Mouse (Mus musculus) embryonic facial prominence, embryonic 14.5 days (tissue): ENCODE results near the gene Zfp831. TPM values are rescaled to one million over a fixed set of nuclear protein-coding genes. Genes with fewer than 3 reads are reported as not detected.

Source experiments
- ATAC-seq: fragments of 200-750 bp; cut with Nextera tagmentation; 2 replicates; pipeline ENCODE4 v1.8.0; 2017; ENCODE audit warnings: low read depth, moderate number of reproducible peaks, moderate TSS enrichment
- DNase-seq: peaks from one replicate; pipeline ENCODE4 v3.0.0-alpha.2; 2015; ENCODE audit warnings: low spot score
- H3K27ac ChIP-seq: fragments of 300-500 bp; sonication (generic); replicated peaks from 2 replicates; pipeline ENCODE4 v1.5.1; 2014; ENCODE audit warnings: low read depth, mild to moderate bottlenecking, low read length, moderate library complexity
- H3K27me3 ChIP-seq: fragments of 300-500 bp; sonication (generic); replicated peaks from 2 replicates; pipeline ENCODE4 v1.6.1; 2014; ENCODE audit warnings: low read length; ENCODE audit not compliant: control insufficient read depth, insufficient read depth
- H3K36me3 ChIP-seq: fragments of 300-500 bp; sonication (generic); 2 replicates; pipeline ENCODE4 v1.6.1; 2014; ENCODE audit warnings: low read length, mixed read lengths; ENCODE audit not compliant: control insufficient read depth, insufficient read depth
- H3K4me1 ChIP-seq: fragments of 300-500 bp; sonication (generic); 2 replicates; pipeline ENCODE4 v1.6.1; 2014; ENCODE audit warnings: antibody characterized with exemption, low read length; ENCODE audit not compliant: control insufficient read depth, insufficient read depth
- H3K4me2 ChIP-seq: fragments of 300-500 bp; sonication (generic); 2 replicates; pipeline ENCODE4 v1.6.1; 2014; ENCODE audit warnings: low read depth, mild to moderate bottlenecking, low read length, moderate library complexity, mixed read lengths
- H3K4me3 ChIP-seq: fragments of 300-500 bp; sonication (generic); 2 replicates; pipeline ENCODE4 v1.5.1; 2014; ENCODE audit warnings: low read depth, mild to moderate bottlenecking, low read length
- H3K9ac ChIP-seq: fragments of 300-500 bp; sonication (generic); 2 replicates; pipeline ENCODE4 v1.6.1; 2014; ENCODE audit warnings: low read depth, mild to moderate bottlenecking, low read length, moderate library complexity, mixed read lengths
- H3K9me3 ChIP-seq: fragments of 300-500 bp; sonication (generic); 2 replicates; pipeline ENCODE4 v1.6.1; 2016; ENCODE audit warnings: low read length; ENCODE audit not compliant: control insufficient read depth
- WGBS: fragments of 180-500 bp; shearing (Covaris S2); extraction: QIAGEN DNeasy Blood & Tissue Kit; methylation state at CpG from one replicate; pipeline ENCODE4 v1.1.7; 2014; 5-methylcytosine and 5-hydroxymethylcytosine counted together
- polyA plus RNA-seq: library from polyadenylated mRNA; unstranded; fragments of >200 nt; fragmentation: Nextera tagmentation; extraction: Ambion mirVana; gene quantifications from 2 replicates; pipeline ENCODE4 v1.2.1, GENCODE M21; 2014

Gene Zfp831
- polyA plus RNA-seq, 1 experiment from 2014 or later = not detected

DNA sequence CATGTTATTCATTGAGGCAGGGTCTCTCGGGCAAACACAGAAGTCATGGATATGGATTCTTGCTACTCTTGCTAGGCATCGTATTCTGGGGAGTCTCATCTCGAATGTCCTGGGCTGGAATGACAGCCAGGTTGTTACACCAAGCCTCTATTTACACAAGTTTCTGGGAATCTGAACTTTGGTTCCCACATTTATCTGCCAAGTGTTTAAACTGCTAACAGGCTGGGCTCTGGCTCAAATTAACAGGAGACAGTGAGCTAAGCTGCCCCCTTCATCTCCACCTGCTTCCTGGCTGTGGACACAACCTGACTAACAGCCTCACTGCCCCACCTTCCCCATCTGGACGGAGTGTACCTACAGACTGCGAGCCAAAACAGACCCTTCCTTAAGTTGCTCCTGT lies 88.6 kb downstream of the Zfp831 start:
- Histone ChIP-seq H3K27ac (no peak overlapping the region), H3K27me3 (no peaks in the 10 kb centered on the region), H3K9ac (no peak overlapping the region), H3K9me3 (no peaks in the 10 kb centered on the region), H3K36me3 (no peaks in the 10 kb centered on the region), H3K4me3 (no peak overlapping the region), H3K4me1 (no peaks in the 10 kb centered on the region), H3K4me2 (no peak overlapping the region)
- no peak for ATAC-seq
- 87% methylated on average over 5 of the region's 5 CpGs for WGBS
- no peak for DNase-seq

DNA sequence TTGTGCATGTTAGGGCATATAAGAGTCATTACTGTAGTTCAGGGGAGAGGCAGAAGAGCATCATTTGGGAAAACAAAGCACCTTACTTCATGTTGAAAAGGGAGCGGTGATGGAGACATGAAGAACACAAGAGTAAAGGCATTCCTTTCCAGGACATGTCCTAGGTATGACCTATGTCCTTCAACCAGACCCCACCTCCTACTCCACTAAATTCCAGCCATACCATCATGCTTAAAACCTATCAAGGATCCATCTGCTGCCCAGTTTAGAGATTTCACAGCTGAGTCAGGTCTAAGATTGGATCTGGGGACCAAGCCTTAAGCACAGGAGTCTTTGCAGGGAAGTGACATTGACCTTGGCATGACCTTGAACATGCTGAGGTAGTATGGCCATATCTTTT lies 91.9 kb downstream of the Zfp831 start:
- WGBS = 97% methylated on average over 1 of the region's 1 CpGs
- Histone ChIP-seq H3K4me1 (no peaks in the 10 kb centered on the region), H3K36me3 (no peaks in the 10 kb centered on the region), H3K27ac (no peak overlapping the region), H3K4me3 (no peak overlapping the region), H3K9me3 (no peaks in the 10 kb centered on the region), H3K9ac (no peak overlapping the region), H3K4me2 (no peak overlapping the region), H3K27me3 (no peaks in the 10 kb centered on the region)
- ATAC-seq (no peak), DNase-seq (no peak)

DNA sequence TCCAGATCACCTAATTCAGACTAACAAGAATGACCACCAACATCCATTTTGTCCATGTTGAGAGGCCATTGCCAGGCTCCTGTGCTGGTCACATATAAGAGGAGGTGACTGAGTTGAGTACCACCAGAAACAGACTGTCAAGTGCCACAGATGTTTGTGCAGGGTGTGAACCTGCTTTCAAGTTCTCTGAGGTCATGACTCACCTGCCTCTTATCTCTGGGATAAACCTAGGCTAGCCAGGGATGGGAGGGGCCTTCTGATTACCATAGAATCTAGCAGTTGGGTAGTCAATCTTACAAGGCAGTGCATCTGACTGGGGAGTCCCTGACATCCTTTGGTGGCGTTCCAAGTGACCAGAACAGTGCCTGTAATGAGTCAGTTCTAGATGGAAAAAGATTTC lies 103.8 kb downstream of the Zfp831 start:
- no peaks in the 10 kb centered on the region for H3K36me3 ChIP-seq
- no peak overlapping the region for H3K4me3 ChIP-seq
- H3K9me3 ChIP-seq = no peaks in the 10 kb centered on the region
- no peak overlapping the region for H3K27ac ChIP-seq
- H3K4me2 ChIP-seq = no peak overlapping the region
- DNase-seq (no peak), ATAC-seq (no peak)
- H3K9ac ChIP-seq = no peak overlapping the region
- 0 out of 2 replicates have a peak, but pooled peaks cover 3% of the 10 kb centered on the region for H3K4me1 ChIP-seq
- H3K27me3 ChIP-seq = no peaks in the 10 kb centered on the region; the same call in 1 of the 2 replicates
- 91% methylated on average over 1 of the region's 1 CpGs for WGBS

DNA sequence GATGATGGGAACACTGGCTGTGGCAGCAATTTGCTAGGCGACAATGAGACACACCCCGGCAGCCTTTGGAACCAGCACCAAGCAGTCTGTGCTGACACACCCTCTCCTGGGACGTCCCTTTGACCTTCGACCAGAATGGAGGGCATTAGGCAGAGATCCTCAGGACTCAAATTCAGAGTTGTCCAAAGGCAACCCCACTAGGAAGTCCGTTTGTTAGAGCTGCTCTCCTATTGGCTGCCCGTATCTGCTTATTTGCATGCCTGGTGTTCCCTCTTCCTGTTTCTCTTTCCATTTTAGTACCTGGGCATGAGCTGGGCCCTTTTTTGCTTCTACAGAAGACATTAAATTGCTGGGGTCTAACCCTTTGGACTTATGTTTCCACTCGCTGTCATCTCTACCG lies 105.0 kb downstream of the Zfp831 start:
- H3K9me3 ChIP-seq = no peaks in the 10 kb centered on the region
- H3K4me1 ChIP-seq = 0 out of 2 replicates have a peak, but pooled peaks cover 3% of the 10 kb centered on the region
- H3K27ac ChIP-seq = no peak overlapping the region
- no peak overlapping the region for H3K4me3 ChIP-seq
- H3K9ac ChIP-seq = no peak overlapping the region
- H3K27me3 ChIP-seq = no peaks in the 10 kb centered on the region; the same call in 1 of the 2 replicates
- DNase-seq (no peak), ATAC-seq (no peak)
- no peak overlapping the region for H3K4me2 ChIP-seq
- 73% methylated on average over 8 of the region's 8 CpGs for WGBS
- H3K36me3 ChIP-seq = no peaks in the 10 kb centered on the region

DNA sequence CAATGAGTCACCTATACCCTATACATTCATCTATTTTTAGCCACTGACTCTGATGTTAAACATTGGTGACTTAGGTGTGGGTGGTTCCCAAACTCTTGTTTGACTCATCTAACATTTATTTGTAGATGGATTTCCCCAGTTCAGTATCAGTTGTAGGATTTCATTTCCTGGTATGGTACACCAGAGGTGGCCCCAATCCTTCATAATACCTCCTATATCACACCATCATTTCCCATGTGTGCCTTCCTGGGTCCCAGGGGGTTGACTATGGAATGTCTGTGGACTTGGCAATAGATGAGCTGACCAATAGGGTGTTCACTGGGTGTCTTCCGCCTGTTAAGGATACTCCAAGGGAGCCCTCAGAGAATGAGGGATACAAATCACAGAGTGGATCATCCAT lies 109.9 kb downstream of the Zfp831 start:
- ATAC-seq = no peak
- no peak overlapping the region for H3K27ac ChIP-seq
- DNase-seq = no peak
- no peak overlapping the region for H3K4me3 ChIP-seq
- H3K4me1 ChIP-seq = peaks cover 9% of the 10 kb centered on the region; the same call in 1 of the 2 replicates
- no peak overlapping the region for H3K9ac ChIP-seq
- no peak overlapping the region for H3K4me2 ChIP-seq
- H3K9me3 ChIP-seq = no peaks in the 10 kb centered on the region
- no peaks in the 10 kb centered on the region for H3K36me3 ChIP-seq
- 88% methylated on average over 1 of the region's 1 CpGs for WGBS
- H3K27me3 ChIP-seq = no peaks in the 10 kb centered on the region

DNA sequence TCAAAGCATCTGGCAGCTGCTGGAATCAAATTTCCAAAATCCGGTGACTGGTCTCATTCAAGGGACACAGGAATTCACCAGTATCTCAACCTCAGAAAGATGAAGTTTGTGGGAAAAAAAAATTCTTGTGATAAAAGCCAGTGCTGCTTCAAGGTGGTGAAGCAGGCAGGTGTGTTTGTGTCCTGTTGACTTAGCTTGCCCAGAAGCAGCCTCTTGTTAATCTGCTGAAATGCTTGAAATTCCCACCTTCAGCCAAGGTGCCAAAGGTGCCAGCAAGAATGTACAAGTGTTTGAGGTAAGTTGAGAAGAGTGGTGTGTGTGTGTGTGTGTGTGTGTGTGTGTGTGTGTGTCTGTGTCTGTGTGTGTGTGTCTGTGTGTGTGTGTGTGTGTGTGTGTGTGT lies 110.9 kb downstream of the Zfp831 start:
- no peaks in the 10 kb centered on the region for H3K9me3 ChIP-seq
- H3K9ac ChIP-seq = no peak overlapping the region
- DNase-seq (peak; percentile 48), ATAC-seq (no peak)
- H3K27me3 ChIP-seq = no peaks in the 10 kb centered on the region
- H3K36me3 ChIP-seq = no peaks in the 10 kb centered on the region
- H3K4me3 ChIP-seq = no peak overlapping the region
- no peak overlapping the region for H3K27ac ChIP-seq
- peaks cover 9% of the 10 kb centered on the region; the same call in 1 of the 2 replicates for H3K4me1 ChIP-seq
- WGBS = 13% methylated on average over 1 of the region's 1 CpGs
- H3K4me2 ChIP-seq = no peak overlapping the region

DNA sequence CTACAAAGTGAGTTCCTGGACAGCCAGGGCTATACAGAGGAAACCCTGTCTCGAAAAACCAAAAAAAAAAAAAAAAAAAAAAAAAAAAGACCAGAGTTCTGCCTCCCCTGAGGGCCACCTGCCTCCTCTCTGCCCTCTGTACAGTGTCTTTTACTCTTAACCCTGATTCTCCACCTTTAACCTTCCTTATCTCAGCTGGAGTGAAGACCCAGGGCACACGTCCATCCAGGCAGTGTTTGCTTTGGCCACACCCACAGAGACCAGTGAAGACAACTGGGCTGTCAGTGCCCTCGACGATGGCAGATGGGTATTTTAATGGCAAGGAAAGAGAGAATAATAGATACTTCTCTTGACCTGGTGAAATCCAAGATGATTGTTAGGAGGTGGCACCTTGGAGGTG lies 115.9 kb downstream of the Zfp831 start:
- H3K9me3 ChIP-seq = no peaks in the 10 kb centered on the region
- 83% methylated on average over 4 of the region's 4 CpGs for WGBS
- no peak overlapping the region for H3K27ac ChIP-seq
- ATAC-seq (no peak), DNase-seq (no peak)
- H3K27me3 ChIP-seq = no peaks in the 10 kb centered on the region
- no peaks in the 10 kb centered on the region for H3K36me3 ChIP-seq
- H3K4me2 ChIP-seq = no peak overlapping the region
- H3K4me3 ChIP-seq = no peak overlapping the region
- H3K9ac ChIP-seq = no peak overlapping the region
- peaks cover 14% of the 10 kb centered on the region; the same call in 1 of the 2 replicates for H3K4me1 ChIP-seq

Other genes with a start within 250 kb of the Zfp831 start
- 107 and 119 TPM in 2 replicates for gene Nelfcd, start 227.7 kb upstream of the Zfp831 start, polyA plus RNA-seq
- 202 and 210 TPM in 2 replicates for gene Ctsz, start 204.5 kb upstream of the Zfp831 start, polyA plus RNA-seq
- 1.6 and 2.9 TPM in 2 replicates for gene Tubb1, start 192.8 kb upstream of the Zfp831 start, polyA plus RNA-seq
- gene Atp5e, start 179.4 kb upstream of the Zfp831 start, polyA plus RNA-seq = 834 and 939 TPM in 2 replicates
- 116 and 132 TPM in 2 replicates for gene Prelid3b, start 170.5 kb upstream of the Zfp831 start, polyA plus RNA-seq
- gene Edn3, start 117.1 kb downstream of the Zfp831 start, polyA plus RNA-seq = 13.9 and 16.5 TPM in 2 replicates